Mouse (Mus musculus) myocyte (in vitro differentiated cells): ENCODE data around the gene Slc25a17. TPM values are rescaled to one million over a fixed set of nuclear protein-coding genes. Genes with fewer than 3 reads are reported as not detected.

Experiments used
- H3K27me3 ChIP-seq: one replicate; pipeline ENCODE4 v1.6.1; 2011; ENCODE audit not compliant: control insufficient read depth, insufficient read depth, insufficient read length
- H3K36me3 ChIP-seq: one replicate; pipeline ENCODE4 v1.6.1; 2011; ENCODE audit not compliant: control insufficient read depth, insufficient read depth
- H3K4me2 ChIP-seq: one replicate; pipeline ENCODE4 v1.6.1; 2011; ENCODE audit warnings: low read depth, control low read depth
- H3K4me3 ChIP-seq: one replicate; pipeline ENCODE4 v1.5.1; 2011; ENCODE audit warnings: mild to moderate bottlenecking, control low read depth, moderate library complexity
- H3K79me2 ChIP-seq: one replicate; pipeline ENCODE4 v1.6.1; 2011; ENCODE audit not compliant: control insufficient read depth, insufficient read depth
- H3ac ChIP-seq: one replicate; pipeline ENCODE4 v1.6.1; 2011; ENCODE audit not compliant: control insufficient read depth, insufficient read length
- CEBPB ChIP-seq: IDR thresholded peaks from 2 replicates; pipeline ENCODE4 v1.6.1; 2011; ENCODE audit warnings: mild to moderate bottlenecking, moderate library complexity; ENCODE audit not compliant: poor library complexity, insufficient read depth, severe bottlenecking
- E2F4 ChIP-seq: IDR thresholded peaks from one replicate; pipeline ENCODE4 v1.6.1; 2011; ENCODE audit warnings: mild to moderate bottlenecking, control low read depth, moderate library complexity; ENCODE audit not compliant: insufficient read depth
- MAX ChIP-seq: IDR thresholded peaks from one replicate; pipeline ENCODE4 v1.6.1; 2011; ENCODE audit warnings: low read depth, mild to moderate bottlenecking, control low read depth
- MYOD1 ChIP-seq, 3 experiments: IDR thresholded peaks; one replicate each; pipeline ENCODE4 v1.6.1; 2011; ENCODE audit warnings: control low read depth in 2 of 3, low read depth in 2 of 3, mild to moderate bottlenecking in 2 of 3, moderate library complexity in 1 of 3; ENCODE audit not compliant: insufficient read length in 2 of 3, control insufficient read depth in 1 of 3
- MYOG ChIP-seq, 3 experiments: IDR thresholded peaks; one replicate each; pipeline ENCODE4 v1.6.1; 2011; ENCODE audit warnings: control low read depth in 2 of 3, low read depth in 2 of 3, mild to moderate bottlenecking in 2 of 3; ENCODE audit not compliant: insufficient read length in 2 of 3, control insufficient read depth in 1 of 3, insufficient read depth in 1 of 3
- POLR2A ChIP-seq: IDR thresholded peaks from one replicate; pipeline ENCODE4 v1.6.1; 2011; ENCODE audit warnings: low read depth, mild to moderate bottlenecking, control low read depth, moderate library complexity; ENCODE audit not compliant: insufficient read length
- POLR2AphosphoS2 ChIP-seq: IDR thresholded peaks from one replicate; pipeline ENCODE4 v1.6.1; 2011; ENCODE audit warnings: low read depth, control low read depth; ENCODE audit not compliant: insufficient read length
- REST ChIP-seq: IDR thresholded peaks from one replicate; pipeline ENCODE4 v1.6.1; 2011; ENCODE audit warnings: mild to moderate bottlenecking, control low read depth, moderate library complexity; ENCODE audit not compliant: insufficient read depth, insufficient read length
- SRF ChIP-seq: IDR thresholded peaks from one replicate; pipeline ENCODE4 v1.6.1; 2011; ENCODE audit warnings: low read depth; ENCODE audit not compliant: control insufficient read depth, insufficient read length
- TCF12 ChIP-seq: IDR thresholded peaks from one replicate; pipeline ENCODE4 v1.6.1; 2011; ENCODE audit warnings: mild to moderate bottlenecking, control low read depth; ENCODE audit not compliant: poor library complexity, insufficient read depth, severe bottlenecking
- TCF3 ChIP-seq: IDR thresholded peaks from one replicate; pipeline ENCODE4 v1.6.1; 2011; ENCODE audit warnings: low read depth, control low read depth; ENCODE audit not compliant: insufficient read length
- USF1 ChIP-seq: IDR thresholded peaks from one replicate; pipeline ENCODE4 v1.6.1; 2011; ENCODE audit warnings: low read depth, mild to moderate bottlenecking, control low read depth, moderate library complexity
- polyA plus RNA-seq: library from polyadenylated mRNA; unstranded; fragments of >200 nt; fragmentation: generic; extraction: Trizol; gene quantifications from one replicate; pipeline ENCODE4 v1.2.1, GENCODE M21; 2012; ENCODE audit warnings: missing spikeins

Slc25a17 gene
- polyA plus RNA-seq, 1 experiment, result 40.9 TPM

DNA sequence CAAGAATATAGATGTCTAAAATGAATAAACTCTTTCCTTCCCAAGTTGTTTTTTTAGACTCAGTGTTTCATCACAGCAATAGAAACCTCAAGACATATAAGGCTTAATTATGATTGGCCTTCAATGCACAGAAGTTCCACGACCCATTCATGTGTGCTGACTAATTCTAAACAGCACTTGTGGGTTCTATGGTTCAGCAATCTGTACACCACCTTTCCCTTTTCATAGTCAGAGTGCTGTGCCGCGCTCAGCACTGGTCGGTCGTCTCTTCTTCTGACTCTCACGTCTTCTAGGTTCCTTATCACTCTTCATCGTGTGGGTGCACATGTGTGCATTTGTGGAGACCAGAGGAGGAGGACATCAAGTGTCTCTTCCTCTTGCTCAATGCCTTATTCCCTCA is 52.6 kb downstream of the Slc25a17 start:
- H3K4me3 ChIP-seq, result no peak overlapping the region
- no peaks in the 10 kb centered on the region for H3K79me2 ChIP-seq
- no peak overlapping the region for H3K4me2 ChIP-seq
- no peaks in the 10 kb centered on the region for H3K36me3 ChIP-seq
- no peaks in the 10 kb centered on the region for H3K27me3 ChIP-seq
- TF ChIP-seq E2F4 (no peak), POLR2AphosphoS2 (no peak), SRF (no peak), REST (no peak), CEBPB (no peak), TCF3 (no peak), TCF12 (no peak), MYOG (IDR thresholded peaks at IDR 0.05; ENCODE audit: control insufficient read depth in 1 of 3, insufficient read depth in 1 of 3, insufficient read length in 2 of 3, low read depth in 2 of 3) (no peak), MAX (no peak), POLR2A (no peak), USF1 (no peak)
- H3ac ChIP-seq, result no peak overlapping the region

DNA sequence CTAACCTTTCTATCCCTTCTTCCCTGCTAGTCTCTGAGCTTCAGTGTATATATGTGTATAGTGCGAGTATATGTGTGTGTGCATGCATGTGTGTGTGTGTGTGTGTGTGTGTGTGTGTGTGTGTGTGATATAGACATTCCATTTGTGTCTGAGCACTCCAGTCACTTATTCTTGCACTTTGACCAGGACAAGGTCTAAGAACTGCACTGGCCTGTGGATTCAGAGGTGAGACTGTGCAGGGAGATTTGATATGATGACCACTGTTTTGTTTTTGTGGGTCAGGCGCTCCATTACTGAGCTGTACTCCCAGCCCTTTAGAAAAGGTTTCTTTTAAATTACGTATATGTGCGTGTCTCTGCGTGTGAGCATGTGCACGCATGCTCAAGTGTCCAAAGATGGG is 54.1 kb downstream of the Slc25a17 start:
- no peaks in the 10 kb centered on the region for H3K27me3 ChIP-seq
- no peak overlapping the region for H3K4me3 ChIP-seq
- TF ChIP-seq E2F4 (no peak), POLR2AphosphoS2 (no peak), TCF12 (no peak)
- H3K4me2 ChIP-seq, result no peak overlapping the region
- H3ac ChIP-seq, result no peak overlapping the region
- no peaks in the 10 kb centered on the region for H3K79me2 ChIP-seq
- no peaks in the 10 kb centered on the region for H3K36me3 ChIP-seq

DNA sequence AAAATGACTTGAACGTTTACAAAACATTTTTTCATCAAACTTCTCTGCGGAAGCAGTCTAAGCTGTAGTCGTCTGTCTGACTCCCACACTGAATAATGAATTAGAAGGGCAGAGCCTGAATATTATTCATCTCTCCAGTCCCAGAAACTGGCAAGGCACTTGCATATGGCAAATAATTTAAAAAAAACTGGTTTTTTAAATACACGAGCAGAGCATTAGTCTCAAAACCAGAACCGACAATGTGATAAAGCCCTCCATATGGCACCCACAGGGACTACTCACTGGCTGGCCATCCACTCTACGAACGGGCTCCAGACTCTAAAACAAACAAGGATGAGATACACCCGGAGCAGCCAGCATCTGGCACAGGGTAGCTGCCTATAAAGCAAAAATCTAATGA is 55.6 kb downstream of the Slc25a17 start:
- H3K4me3 ChIP-seq, result no peak overlapping the region
- H3ac ChIP-seq, result no peak overlapping the region
- H3K79me2 ChIP-seq, result no peaks in the 10 kb centered on the region
- H3K36me3 ChIP-seq, result no peaks in the 10 kb centered on the region
- H3K27me3 ChIP-seq, result no peaks in the 10 kb centered on the region
- TF ChIP-seq POLR2A, result no peak
- TF ChIP-seq E2F4, result no peak
- TF ChIP-seq POLR2AphosphoS2, result no peak
- TF ChIP-seq MYOD1 (IDR thresholded peaks at IDR 0.05; ENCODE audit: control insufficient read depth in 1 of 3, insufficient read length in 2 of 3, low read depth in 2 of 3), result no peak
- TF ChIP-seq REST, result no peak
- no peak for TF ChIP-seq MAX
- TF ChIP-seq MYOG (IDR thresholded peaks at IDR 0.05; ENCODE audit: control insufficient read depth in 1 of 3, insufficient read depth in 1 of 3, insufficient read length in 2 of 3, low read depth in 2 of 3), result no peak
- H3K4me2 ChIP-seq, result no peak overlapping the region

DNA sequence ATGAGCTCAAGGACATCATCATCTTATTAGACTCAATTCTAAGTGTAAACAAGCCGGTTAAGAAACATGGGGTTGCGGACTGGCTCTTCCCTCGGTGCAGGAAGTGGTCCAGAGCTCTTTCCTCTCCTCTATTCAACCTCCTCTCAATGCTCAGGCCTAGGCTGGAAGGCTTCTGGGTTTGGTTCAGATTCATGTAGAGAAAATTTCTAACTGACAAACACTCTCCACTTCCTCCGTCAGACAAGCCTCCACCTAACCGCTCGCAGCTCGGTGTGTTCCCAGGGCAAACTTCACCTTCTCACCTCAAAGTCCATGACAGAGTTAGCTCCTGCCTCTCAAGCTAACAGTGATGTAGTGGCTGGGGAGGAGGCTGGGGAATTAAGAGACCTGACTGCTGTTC is 56.6 kb downstream of the Slc25a17 start:
- Histone ChIP-seq H3K4me3 (no peak overlapping the region), H3K79me2 (no peaks in the 10 kb centered on the region), H3K4me2 (no peak overlapping the region), H3ac (no peak overlapping the region), H3K36me3 (no peaks in the 10 kb centered on the region), H3K27me3 (no peaks in the 10 kb centered on the region)
- TF ChIP-seq REST, result no peak

DNA sequence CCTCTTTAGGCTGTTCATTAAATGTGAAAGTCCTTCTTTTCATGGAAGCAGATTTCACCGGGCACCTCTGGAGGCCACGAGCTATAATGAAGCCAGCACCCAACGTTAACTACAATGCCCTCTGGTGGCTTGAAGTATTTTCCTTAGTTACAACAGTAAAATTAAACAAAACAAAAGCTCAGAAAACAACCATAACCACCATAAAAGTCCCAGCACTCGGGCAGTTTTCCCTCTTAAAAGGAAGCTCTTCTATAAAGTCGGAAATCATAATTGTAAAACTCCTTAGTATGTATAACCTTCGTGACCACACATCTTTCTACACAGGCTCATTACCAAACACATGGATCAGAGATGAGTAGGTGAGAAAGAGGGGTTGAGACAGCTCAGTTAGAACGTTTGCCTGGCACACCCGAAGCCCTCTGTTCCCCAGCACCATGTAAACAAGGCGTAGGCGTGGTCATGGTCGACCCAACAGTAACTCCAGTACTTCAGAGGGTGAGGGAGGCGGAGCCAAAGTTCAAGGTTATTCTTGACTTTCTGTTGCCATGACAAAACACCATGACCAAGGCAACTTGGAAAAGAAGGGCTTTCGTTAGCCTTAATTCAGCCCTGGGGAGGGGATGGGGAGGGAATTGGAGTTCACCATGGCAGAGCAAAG is 58.3 kb downstream of the Slc25a17 start:
- no peaks in the 10 kb centered on the region for H3K36me3 ChIP-seq
- H3K4me3 ChIP-seq, result no peak overlapping the region
- TF ChIP-seq CEBPB, result no peak
- no peaks in the 10 kb centered on the region for H3K27me3 ChIP-seq
- H3K79me2 ChIP-seq, result no peaks in the 10 kb centered on the region
- H3ac ChIP-seq, result no peak overlapping the region
- H3K4me2 ChIP-seq, result peak overlapping the region; percentile 56

DNA sequence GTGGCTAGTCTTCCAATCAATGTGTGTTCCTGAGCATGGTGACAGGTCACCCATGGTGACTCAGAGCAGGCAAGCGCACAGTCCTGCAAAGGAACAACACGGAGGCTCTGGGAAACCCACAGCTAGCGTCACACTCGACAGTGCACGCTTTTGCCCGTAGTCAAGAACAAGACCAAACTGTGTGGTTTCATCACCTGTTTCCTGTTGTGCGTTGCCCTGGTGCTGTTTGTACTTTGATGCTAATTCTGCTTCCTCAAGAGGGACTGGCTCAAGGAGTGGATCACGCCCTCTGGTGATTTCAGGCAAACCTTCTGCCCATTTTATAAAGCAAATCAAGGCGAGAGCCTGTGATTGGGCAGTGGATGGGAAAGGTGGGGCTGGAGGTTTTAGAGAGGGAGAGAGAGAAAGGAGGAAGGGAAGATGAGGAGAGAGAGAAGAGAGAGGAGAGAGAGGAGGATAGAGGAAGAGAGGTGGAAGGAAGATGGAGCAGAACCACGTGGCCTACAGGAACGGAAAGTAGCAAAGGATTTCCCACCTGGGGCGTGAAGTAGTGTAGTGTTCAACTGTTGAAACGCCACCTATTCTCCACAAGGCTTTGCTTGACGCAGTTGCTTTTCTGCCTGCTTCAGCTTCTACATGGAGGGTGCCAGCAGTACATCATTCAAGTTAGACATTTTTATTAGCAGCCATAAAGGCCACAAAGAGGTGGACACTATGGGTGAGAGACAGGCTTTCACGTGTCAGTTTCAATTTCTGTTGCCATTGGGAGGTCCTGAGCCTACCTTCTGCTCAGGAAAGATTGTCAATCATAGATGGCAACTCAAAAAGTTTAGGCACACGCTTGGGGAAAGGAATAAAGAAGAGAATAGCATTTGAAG is 59.2 kb downstream of the Slc25a17 start:
- peak overlapping the region; percentile 56 for H3K4me2 ChIP-seq
- no peak overlapping the region for H3ac ChIP-seq
- TF ChIP-seq SRF (peak; percentile 59), CEBPB (no peak), POLR2AphosphoS2 (no peak), TCF12 (peak; percentile 3), USF1 (no peak), E2F4 (no peak), MAX (no peak), MYOD1 (IDR thresholded peaks at IDR 0.05; ENCODE audit: control insufficient read depth in 1 of 3, insufficient read length in 2 of 3, low read depth in 2 of 3) (peak in 2 of 3 experiments; percentile 92 to 94), POLR2A (no peak), TCF3 (no peak), MYOG (IDR thresholded peaks at IDR 0.05; ENCODE audit: control insufficient read depth in 1 of 3, insufficient read depth in 1 of 3, insufficient read length in 2 of 3, low read depth in 2 of 3) (peak; percentile 20 to 84 (median 43))
- H3K4me3 ChIP-seq, result no peak overlapping the region
- no peaks in the 10 kb centered on the region for H3K36me3 ChIP-seq
- no peaks in the 10 kb centered on the region for H3K79me2 ChIP-seq
- no peaks in the 10 kb centered on the region for H3K27me3 ChIP-seq
